Mouse (Mus musculus) v-Abl transformed pro-B cells (cell line): ENCODE measurements around the gene Clpb.

ENCODE experiments used
- in situ Hi-C, 2 experiments: fragments of 400-800 bp; cut with MboI; formaldehyde crosslinking; loops; one replicate each; pipeline ENCODE4 v1.15.1; 2025; ENCODE audit not compliant: unreplicated experiment in 2 of 2

The Clpb gene

GRCm38 (mm10) chr7:101771604-101772003, 108.2 kb downstream of the Clpb start:
- in situ Hi-C loops: no loop called here

GRCm38 (mm10) chr7:101772687-101773086, 109.3 kb downstream of the Clpb start:
- in situ Hi-C loops: no loop called here

GRCm38 (mm10) chr7:101777053-101777452, 113.6 kb downstream of the Clpb start:
- in situ Hi-C loops: no loop called here

- in situ Hi-C loops: no loop called here
These were observed 154.5 kb downstream of the Clpb start, which contains the start of gene Phox2a for GRCm38 (mm10) chr7:101817861-101818401. Gene Phox2a (plus strand): TSS chr7:101818313.

GRCm38 (mm10) chr7:101820295-101821030, 157.0 kb downstream of the Clpb start:
- in situ Hi-C loops: no loop called here

- in situ Hi-C loops: no loop called here
These were observed 158.4 kb downstream of the Clpb start for GRCm38 (mm10) chr7:101821571-101822501.

GRCm38 (mm10) chr7:101822836-101823757, 159.7 kb downstream of the Clpb start:
- in situ Hi-C loops: no loop called here

- in situ Hi-C loops: no loop called here
These were observed 160.6 kb downstream of the Clpb start for GRCm38 (mm10) chr7:101823758-101824630.

- in situ Hi-C loops: no loop called here
These were observed 166.9 kb downstream of the Clpb start for GRCm38 (mm10) chr7:101830373-101830772.

GRCm38 (mm10) chr7:101831437-101831836, 168.0 kb downstream of the Clpb start:
- in situ Hi-C loops: no loop called here

GRCm38 (mm10) chr7:101832372-101832771, 168.9 kb downstream of the Clpb start:
- in situ Hi-C loops: no loop called here

GRCm38 (mm10) chr7:101833352-101833751, 169.9 kb downstream of the Clpb start:
- in situ Hi-C loops: no loop called here

GRCm38 (mm10) chr7:101833916-101834584, 170.6 kb downstream of the Clpb start:
- in situ Hi-C loops: no loop called here

- in situ Hi-C loops: no loop called here
These were observed 171.5 kb downstream of the Clpb start for GRCm38 (mm10) chr7:101834903-101835302.

- in situ Hi-C loops: no loop called here
These were observed 172.2 kb downstream of the Clpb start for GRCm38 (mm10) chr7:101835457-101836109.

- in situ Hi-C loops: no loop called here
These were observed 173.1 kb downstream of the Clpb start for GRCm38 (mm10) chr7:101836271-101837153.

GRCm38 (mm10) chr7:101837154-101837605, 173.7 kb downstream of the Clpb start:
- in situ Hi-C loops: no loop called here
